Mouse (Mus musculus) cerebellum, adult 2 months (tissue): ENCODE data around the gene Fhit.

ENCODE experiments used
- CTCF ChIP-seq: fragments of 200-500 bp; IDR thresholded peaks from 2 replicates; pipeline ENCODE4 v1.5.1; 2011; ENCODE audit warnings: low read depth, mild to moderate bottlenecking, control low read depth, low read length, moderate library complexity, borderline replicate concordance; ENCODE audit not compliant: insufficient read depth
- POLR2A ChIP-seq: fragments of 200-500 bp; IDR thresholded peaks from 2 replicates; pipeline ENCODE4 v1.6.1; 2011; ENCODE audit warnings: low read length, control low read depth, borderline replicate concordance; ENCODE audit not compliant: insufficient read depth

GRCm38 (mm10) chr14:9697101-9697500 is 1464.7 kb downstream of the Fhit start:
- TF ChIP-seq CTCF (no peak), POLR2A (no peak)
